Mouse (Mus musculus) fibroblast of lung, adult 2 months (primary cell): ENCODE data around the gene Mapk8ip3.

Source experiments
- DNase-seq: peaks from one replicate; pipeline ENCODE4 v3.0.0-alpha.2; 2011; ENCODE audit warnings: low read depth

The Mapk8ip3 gene

DNA sequence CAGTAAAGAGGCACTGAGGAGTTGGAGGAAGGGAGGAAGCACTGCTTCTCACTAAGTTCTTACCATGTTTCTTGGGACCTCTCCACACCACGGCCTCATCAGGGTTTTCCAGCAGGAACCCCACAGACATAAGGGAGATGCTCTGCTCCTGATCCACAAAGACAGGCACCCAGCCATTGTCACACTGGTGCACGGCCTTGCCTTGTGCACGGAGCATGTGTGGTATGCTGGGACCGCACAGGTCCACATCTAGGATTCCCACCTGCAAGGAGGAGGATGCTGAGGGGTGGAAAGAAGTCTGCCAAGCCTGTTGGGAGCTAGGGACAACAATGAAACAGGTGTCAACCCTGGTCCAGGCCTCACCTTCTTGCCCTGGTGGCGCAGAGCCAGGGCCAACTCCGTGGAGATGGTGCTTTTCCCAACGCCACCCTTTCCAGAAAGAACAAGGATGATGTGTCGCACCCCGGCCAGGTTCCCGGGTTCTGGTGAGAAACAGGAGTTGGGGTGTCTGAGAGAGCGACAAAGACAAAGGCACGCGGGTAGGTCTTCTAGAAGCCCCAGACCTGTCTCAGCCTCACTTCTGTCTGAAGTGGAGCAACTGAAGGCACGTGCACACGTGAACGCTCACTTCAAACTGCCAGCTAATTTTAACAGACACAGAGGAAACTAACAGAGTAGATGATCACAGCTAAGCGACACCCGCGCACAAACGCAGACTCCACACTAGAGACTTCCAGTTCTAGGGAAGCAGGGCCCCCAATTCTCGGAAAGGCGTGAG is 51.2 kb downstream of the Mapk8ip3 start:
- no peak for DNase-seq

DNA sequence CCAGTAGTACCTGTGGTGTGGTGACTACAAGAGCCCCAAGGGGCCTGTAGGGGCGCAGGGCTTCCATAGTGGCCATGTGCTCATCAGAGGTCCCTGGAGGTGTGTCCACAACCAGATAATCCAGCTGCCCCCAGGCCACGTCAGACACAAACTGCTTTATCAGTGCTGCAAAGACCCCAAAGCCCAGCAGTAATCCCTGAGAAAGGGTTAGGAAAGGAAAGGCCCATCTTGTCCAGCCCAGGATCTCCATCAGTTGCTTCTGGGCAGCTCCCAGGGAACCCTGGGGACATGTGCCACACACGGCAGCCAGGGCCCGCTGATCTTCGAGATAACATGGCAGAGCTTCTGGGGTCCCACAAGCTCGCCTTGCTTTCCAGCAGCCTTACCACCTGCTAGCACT is 52.4 kb downstream of the Mapk8ip3 start:
- no peak for DNase-seq

DNA sequence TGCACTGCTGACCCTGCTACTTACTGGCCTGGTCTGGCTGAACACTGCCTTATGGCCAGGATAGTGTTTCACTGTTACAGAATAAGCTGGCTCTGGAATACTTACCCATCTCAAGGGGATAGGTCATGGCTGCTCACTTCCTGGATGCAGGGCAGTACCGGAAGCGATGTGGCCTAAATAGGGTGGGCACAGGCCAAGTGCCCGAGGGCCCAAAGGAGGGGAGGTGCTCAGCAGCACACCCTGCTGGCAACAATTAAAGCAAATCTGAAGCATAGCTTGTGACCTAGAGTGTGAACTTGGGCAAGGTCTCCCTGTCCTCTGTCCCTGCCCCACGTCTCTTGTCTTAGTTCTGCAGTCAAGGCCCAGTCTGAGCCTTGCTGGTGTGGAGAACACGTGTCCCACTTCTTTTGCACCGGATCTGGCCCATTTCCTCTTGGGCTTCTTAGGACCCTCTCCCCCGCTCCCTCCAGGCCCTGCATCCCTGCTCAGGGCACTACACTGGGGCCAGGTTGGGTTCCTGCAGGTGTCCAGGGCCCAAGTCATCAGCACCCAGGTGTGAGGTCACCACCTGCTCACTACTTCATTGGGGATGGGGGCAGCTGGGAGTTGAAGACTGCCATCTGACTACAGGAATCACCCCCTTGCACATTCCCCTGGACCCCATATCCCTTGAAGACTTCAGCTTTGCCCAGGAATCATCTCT is 54.9 kb downstream of the Mapk8ip3 start:
- DNase-seq = no peak

DNA sequence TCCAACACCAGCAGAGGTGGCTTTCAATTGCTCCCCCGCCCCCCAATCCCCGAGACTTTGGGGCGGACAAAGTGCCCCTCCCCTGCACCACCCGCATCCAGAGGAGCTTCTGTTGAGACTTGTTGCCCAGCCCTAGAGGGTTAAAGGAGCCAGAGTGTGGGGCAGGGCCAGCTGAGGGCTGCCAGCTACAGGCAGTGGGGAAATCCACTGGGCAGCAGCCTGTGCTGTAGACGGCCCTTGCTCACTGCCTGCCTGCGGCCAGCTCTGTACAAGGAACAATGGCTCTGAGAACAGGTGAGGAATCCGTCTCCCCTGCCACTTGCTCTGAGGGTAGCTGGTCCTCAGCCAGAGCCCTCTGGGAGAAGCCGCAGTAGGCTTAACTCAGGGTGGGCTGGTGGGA is 58.2 kb downstream of the Mapk8ip3 start:
- DNase-seq = no peak

DNA sequence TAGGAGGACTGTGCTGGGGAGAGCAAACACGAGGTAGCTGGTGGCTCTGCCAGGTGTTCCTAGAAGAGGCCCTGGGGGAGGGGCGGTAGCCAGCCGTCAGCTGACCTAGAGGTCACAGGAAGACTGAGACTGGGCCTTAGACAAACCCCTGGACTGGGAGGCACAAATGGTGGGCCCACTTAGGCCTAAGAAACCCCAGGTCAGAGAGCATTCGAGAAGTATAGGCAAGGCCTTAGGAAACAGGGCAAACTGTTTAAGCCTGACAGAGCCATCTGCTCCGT is 58.7 kb downstream of the Mapk8ip3 start:
- no peak for DNase-seq

DNA sequence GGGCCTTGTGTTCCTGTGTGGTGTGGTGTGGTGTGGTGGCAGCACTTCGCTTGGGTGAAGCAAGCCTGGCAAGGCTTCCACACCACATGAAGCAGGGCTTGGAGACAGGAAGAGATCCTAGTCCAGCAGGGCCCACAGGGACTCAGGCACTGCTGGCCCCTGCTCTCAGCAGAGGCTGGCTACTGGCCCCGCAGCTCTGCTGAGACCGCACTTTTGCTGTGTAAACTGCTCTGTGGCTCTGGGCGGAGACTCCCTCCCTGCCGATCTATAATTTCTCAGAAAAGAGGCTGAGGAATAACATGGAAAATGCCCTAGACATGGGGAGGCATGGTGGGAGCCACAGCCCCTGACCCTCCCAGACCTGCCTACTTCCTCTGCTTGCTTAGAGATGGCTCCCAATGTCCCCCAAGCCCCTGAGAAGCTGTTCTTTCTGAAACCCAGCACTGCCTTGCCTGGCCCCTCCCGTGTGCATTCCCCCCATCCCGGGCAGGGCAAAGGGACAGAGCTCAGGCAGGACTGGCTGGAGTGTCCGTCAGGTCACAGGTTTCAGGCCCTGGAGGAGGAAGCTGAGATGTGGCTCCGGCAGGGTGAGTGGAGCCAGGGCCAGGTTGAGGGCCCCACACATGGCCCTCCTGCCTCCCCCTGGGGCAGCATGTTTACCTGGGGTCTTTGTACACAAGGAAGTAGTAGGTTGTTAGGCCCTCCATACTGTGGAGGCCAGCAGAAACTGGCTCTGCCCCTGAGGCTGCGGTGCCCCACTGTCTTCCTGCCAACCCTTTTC is 59.3 kb downstream of the Mapk8ip3 start:
- no peak for DNase-seq

DNA sequence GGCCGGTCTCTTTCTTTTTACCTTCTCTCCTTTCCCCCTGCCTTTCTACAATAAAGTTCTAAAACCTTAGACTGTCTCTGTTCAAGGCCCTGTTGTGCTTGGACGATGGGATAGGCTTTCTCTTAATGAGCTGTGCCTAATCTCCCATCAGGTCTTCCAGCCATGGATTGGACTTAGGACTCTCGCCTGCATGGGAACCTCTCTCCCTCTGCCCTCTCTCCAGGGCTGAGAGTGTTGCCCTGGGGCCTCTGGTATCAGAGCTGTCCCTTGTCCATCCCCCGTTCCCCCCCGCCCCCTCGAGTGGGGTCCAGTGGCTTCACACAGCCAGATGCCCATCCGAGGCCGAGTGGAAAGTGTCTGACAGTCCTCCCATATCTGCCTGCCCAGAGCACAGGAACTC is 61.8 kb downstream of the Mapk8ip3 start:
- DNase-seq = no peak

DNA sequence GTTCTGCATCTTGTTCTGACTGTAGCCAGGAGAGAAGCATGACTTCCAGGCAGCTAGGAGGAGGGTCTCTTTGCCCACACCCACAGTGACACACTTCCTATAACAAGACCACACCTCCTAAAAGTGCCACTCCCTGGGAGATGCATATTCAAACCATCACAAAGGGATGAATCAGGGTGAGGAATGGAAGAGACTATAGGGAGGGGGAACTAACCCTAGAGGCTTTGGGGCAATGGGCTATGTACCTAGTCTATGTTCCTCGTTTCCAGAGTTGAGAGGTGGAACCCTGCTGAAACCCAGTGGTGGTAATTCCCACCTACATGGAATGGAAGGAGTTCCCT is 62.4 kb downstream of the Mapk8ip3 start:
- DNase-seq = no peak

DNA sequence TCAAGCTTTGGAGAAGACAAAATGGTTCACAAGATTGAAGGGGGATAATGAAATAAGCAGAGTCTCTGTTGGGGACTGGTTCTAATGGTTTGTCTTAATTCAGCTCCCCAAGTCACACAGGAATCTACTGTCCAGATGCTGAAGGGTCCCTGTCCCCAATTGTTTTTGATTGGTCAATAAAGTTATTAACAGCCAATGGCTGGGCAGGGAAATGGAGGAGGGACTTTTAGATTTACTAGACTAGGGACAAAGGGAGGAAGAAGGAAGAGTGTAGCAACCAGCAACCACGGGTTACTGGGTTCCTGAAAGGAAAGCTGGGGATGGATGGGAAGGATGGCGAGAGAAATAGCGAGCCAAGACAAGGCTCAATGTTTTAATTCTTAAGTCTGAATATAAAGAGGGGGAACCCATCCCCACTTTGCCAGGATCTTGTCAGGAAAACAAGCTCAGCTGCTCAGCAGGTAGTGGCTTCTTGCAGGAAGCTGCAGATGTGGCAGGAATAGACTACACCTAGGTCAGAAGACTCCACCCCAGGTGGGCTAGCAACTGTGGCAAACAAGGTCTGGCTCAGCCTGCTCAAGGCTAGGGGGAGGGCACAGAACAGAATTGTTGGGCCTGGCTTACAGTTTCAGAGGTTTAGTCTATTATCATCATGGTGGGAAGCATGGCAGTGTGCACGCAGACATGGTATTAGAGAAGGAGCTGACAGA is 62.9 kb downstream of the Mapk8ip3 start:
- no peak for DNase-seq

DNA sequence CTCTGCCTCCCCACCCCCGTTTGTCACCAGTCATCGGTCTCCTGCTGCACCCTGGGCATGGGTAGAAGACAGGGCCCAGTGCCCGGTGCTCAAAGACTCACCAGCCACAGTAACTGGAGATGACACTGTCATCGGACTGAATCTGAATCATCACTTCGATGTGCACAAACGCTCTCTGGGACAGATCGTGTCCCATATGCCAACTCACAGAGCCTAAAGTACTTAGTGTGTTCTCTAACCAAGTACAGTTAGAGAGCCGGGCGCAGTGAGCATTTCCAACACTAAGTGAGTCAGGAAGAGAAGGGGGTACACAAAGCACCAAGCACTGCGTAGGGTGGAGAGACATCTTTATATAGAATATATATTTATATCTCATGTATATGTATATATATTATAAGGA is 68.9 kb downstream of the Mapk8ip3 start:
- DNase-seq = no peak

DNA sequence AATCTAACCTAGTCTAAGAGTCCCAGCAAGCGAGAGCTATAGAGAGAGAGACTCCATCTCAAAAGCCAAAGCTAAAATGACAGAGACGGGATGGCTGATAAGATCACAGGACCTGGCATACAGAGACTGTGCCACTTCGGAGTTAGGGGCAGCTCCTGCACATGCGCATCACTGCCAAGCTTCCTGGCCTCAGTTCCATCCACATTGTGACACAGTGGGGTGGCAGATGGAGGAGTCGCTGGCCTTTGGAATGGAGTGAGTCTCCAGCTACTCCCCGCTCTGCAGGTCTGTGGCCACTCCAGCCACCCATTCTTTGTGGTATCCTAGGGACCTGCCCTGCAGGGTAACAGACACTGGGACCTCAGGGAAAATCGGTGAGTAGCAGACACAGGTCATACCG is 71.0 kb downstream of the Mapk8ip3 start, which contains the start of gene Igfals:
Gene Igfals (plus strand): TSS at position 222 of the 400 bp plus-strand sequence.
- no peak for DNase-seq

DNA sequence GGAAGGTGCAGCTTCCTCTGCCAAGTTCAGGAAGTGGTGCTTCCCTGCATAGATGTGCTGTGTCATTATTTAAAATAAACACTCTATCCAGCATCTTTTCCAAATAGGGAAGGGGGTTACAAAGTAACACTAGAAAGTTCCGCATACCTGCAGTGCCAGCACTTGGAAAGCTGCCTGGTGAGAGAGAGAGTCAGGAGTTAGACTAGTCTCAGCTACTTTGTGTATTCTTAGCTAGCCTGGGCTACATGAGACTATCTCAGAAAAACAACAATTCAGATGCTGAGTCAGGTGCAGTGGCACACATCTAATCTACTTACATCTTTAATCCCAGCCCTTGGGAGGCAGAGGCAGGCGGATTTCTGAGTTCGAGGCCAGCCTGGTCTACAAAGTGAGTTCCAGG is 75.0 kb downstream of the Mapk8ip3 start:
- no peak for DNase-seq

DNA sequence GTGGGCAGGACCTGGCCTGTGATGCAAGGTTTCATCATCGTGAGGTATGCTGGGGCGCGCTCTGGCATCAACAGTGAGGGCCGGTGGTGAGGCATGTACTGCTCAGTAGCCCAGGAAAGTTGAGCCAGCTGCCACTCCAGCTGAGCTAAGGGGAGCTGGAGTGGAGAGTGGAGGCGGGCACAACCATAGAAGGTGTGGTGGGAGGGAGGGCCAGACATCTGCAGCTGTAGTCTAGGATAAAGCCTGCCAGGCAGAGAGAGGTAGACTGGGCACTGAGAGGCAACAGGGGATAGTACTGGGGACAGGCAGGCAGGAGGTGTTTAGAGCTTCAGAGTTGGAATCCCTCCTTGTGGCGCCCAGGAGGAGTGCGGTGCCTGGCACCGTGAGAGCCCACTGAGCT is 76.7 kb downstream of the Mapk8ip3 start:
- no peak for DNase-seq

DNA sequence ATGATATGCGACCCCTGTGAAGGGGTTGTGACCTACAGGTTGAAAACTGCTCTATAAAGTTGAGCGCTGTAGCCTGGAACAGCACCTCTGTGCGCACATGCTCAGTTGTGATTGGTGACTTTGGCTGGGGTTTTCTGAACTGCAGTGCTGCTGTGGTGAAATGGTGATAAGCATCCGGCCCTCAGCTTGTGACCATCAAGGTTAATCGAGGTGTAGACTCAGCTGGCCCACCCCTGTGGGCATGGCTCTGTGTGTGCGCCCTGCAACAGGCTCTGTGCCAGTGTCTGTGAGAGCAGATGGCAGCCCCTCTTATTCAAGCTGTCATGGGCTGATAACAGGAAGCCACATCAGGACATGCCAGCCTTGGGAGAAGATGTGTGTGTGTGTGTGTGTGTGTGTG is 77.8 kb downstream of the Mapk8ip3 start:
- DNase-seq = no peak

DNA sequence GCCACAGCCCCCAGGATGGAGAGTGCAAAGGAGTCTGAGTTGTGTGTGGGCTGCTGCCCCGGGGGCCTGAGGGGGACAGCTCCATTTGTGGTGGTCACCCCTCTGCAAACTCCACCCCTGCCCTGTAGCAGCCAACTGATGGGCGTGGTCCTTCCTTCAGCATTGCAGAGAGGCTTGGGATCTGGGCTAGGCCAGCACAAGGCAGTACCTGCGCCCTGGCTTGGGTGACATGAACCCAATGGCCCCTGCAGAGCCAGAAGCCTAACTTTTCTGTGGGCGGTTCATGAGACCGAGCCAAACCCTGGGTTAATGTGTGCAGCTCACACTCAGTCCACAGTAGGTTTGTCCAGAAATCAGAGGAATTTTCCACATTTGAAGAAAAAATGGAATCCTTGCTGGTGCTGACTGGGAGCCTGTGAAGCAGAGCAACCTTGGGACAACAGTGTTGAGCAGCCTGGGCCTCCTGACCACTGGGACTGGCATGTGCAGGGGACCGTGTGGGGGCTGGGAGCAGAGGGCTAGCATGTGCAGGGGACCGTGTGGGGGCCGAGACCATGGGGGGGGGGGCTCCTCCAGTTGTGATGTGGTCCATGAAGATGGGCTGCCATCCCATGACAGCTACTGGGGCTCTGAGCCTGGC is 78.8 kb downstream of the Mapk8ip3 start:
- DNase-seq = no peak

DNA sequence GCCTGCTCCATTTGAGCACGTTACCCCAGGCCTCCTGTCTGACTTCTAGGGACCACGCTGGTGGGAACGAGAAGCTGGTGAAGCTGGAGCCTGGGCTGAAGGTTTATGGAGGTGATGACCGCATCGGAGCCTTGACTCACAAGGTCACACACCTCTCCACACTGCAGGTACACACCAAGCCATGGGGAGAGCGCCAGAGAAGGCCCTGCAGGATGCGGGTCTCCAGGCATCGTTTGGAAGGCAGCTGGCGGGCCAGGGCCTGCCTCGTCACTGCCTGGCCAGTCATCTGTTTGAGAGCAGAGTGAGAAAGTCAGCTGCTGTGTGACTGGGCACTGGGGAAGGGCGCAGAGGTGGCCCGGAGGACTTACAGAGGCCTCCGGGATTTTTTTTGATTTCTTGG is 80.2 kb downstream of the Mapk8ip3 start:
- DNase-seq = no peak

DNA sequence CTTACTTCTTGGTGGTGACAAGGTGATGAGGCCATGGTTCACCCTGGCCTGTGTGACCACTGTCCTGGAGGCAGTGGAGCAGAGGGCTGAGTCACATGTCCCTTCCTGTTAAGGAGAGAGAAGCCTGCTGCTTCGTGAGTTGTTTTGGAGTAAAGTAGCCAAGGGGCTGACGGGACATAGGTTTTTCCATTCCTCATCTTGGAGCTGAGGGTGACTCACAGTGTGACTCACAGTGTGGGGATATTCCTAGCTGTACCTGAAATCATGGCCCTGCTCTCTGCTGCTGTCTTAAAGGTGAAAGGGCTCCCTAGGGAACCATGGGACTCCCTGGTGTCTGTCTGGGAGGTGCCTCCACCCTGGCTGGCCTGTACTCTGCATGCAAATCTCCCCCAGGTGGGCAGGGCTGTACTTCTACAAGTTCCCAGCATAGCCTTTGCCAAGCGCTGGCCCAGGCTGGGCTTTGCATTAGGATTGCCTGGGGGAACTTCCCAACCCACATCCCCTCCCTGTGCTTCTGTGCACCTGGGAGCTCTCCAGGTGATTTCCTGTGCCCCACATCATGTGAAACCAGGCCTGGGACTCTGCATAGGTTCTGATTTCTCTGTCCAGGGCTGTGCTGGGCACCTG is 80.8 kb downstream of the Mapk8ip3 start:
- DNase-seq = peak; percentile 37

DNA sequence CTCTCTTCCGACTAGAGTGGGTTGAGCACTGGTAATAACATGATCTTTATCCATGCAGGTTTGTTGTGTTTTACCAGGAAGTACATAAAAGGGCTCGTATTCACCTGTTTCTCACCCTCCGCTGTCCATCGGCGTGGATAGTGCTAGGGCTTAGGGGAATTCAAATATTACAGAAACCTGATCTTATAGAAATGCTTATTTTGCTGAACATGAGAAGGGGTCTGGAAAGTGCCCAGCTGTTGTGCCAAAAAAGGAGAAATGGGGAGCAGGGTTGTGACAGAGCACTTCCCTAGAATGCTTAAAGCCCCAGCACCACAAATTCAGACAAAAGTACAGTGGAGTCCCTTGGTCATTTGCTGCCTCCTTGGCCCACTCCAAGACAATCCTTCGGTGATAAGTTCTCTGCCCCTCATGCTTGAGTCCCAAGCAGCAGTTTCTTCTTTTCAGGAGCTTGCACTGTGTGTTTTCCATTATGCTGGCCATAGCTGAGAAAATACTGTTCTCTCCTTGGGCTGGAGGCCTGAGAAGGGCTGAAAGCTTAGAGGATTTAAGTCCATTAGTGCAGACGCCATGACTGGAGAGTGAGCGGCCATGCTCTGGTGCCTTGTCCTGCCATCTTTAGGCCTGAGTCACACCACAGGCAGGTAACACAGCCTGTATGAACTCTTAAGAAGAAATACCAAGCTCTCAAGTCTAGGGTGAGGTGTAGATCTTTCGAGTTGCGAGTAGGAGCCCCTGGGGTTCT is 85.2 kb downstream of the Mapk8ip3 start:
- no peak for DNase-seq

DNA sequence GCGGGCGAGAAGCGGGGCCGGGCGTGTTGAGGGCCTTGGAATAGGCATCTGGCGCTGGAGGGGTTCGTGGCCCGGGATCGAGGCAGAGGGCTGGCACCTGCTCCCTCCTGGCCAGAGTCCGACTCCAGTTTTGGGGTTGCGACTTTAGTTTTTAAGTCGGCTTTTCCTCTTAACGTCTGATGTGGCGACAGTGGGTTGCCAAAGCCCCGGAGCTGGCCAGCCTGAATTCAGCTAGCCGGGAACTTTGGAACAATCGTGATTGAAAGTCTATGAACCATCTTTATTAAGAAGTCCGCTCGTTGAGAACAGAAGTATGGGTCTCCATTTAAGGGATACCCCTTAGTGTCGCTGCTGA is 86.0 kb downstream of the Mapk8ip3 start:
- no peak for DNase-seq

DNA sequence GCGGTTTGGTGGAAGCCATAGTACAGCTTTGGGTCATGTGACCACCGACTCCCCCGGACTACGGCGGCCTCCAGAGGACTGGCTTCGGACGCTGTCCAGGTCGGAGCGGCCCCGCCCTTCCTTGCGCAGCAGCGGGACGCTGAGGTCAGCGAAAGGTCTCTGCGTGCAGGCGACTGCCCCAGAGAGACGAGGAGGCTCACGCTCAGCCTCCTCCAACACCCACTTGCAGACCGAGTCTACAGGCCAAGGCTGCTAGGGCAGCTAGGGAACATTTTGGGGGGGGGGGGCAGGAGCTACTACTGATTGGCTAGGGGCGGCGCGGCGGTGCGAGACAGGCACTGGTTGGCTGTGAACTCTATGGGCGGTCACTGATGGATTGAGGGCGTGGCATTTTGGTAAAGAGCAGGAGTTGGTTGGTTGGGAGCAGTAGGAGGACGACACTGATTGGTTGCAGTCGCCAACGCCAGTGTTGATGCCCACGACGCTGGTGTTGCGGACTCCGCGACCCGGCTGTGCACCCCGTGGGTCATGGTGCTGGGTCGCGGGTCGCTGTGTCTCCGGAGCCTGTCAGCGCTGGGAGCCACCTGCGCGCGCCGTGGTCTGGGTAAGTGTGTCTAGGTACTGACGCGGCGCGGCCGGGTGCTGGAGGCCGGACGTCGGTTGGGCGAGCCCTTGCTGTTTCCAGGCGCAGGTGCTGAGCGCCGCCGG is 86.6 kb downstream of the Mapk8ip3 start, which contains the start of gene Fahd1:
Gene Fahd1 (minus strand): TSS at position 300 of the 708 bp plus-strand sequence.
- peak; percentile 97 for DNase-seq
